14 mouse cellular contexts compared by ENCODE assay signal in genomic region chr3:121395588-121396295, GRCm38 (mm10). TPM values are rescaled to one million over a fixed set of nuclear protein-coding genes. Genes with fewer than 3 reads are reported as not detected.
A peak's percentile ranks its signal among the peaks of the same experiment; 100 is the strongest.
DNase-seq lines count a peak whose midpoint lies in the region; ATAC-seq lines count a peak whose summit lies in the region.
"Had no signal": no experiment of that assay in that cellular context is flagged by ENCODE, and none has a peak within 500 bp of the region (broad histone marks: within the 10 kb centered on the region; RNA-seq: fewer than 3 reads in every experiment).

No protein-coding gene starts in this region.

- ATAC-seq in embryonic facial prominence, embryonic 12.5 days (ENCODE audit: insufficient number of reproducible peaks, insufficient read depth, low FRiP score, low TSS enrichment), result no peak

- H3K27ac ChIP-seq in embryonic facial prominence, embryonic 12.5 days, result peak overlapping the region; percentile 56; the same call in 1 of the 2 replicates
- H3K27ac ChIP-seq in embryonic facial prominence, embryonic 10.5 days (replicated peaks), result no peak overlapping the region
- H3K27ac ChIP-seq: forebrain, embryonic 10.5 days; hindbrain, embryonic 15.5 days; midbrain, embryonic 12.5 days had no signal

- no peaks in the 10 kb centered on the region for H3K36me3 ChIP-seq in embryonic facial prominence, embryonic 12.5 days
- no peaks in the 10 kb centered on the region for H3K36me3 ChIP-seq in embryonic facial prominence, embryonic 10.5 days (replicated peaks)
- H3K36me3 ChIP-seq: forebrain, embryonic 10.5 days; hindbrain, embryonic 15.5 days; midbrain, embryonic 12.5 days had no signal

- 82% methylated on average over 16 of the region's 16 CpGs for WGBS in embryonic facial prominence, embryonic 12.5 days
- WGBS in embryonic facial prominence, embryonic 10.5 days, result 87% methylated on average over 16 of the region's 16 CpGs

- DNase-seq in embryonic facial prominence, embryonic 10.5 days (ENCODE audit: low spot score), result no peak
- peak; percentile 45 for DNase-seq in Muller cell, postnatal 12 days (ENCODE audit: inconsistent ontology term)
- DNase-seq in heart, postnatal 4 days, result peak; percentile 75
- DNase-seq in lung, postnatal 14 days, result peak; percentile 61
- no peak for DNase-seq in thymus, postnatal 25 days
- no peak for DNase-seq in left cerebral cortex, postnatal 10 days (ENCODE audit: extremely low spot score in 1 of 2, low spot score in 2 of 2)
- no peak for DNase-seq in ovary, postnatal 14 days (ENCODE audit: low spot score)
- DNase-seq: gastrocnemius, postnatal 10 days; thymus, postnatal 4 days had no signal

- H3K4me3 ChIP-seq in embryonic facial prominence, embryonic 12.5 days, result no peak overlapping the region
- no peak overlapping the region for H3K4me3 ChIP-seq in embryonic facial prominence, embryonic 10.5 days
- H3K4me3 ChIP-seq: forebrain, embryonic 10.5 days; hindbrain, embryonic 15.5 days; midbrain, embryonic 12.5 days had no signal

- peaks cover 29% of the 10 kb centered on the region for H3K4me1 ChIP-seq in embryonic facial prominence, embryonic 12.5 days
- H3K4me1 ChIP-seq in embryonic facial prominence, embryonic 10.5 days, result peaks cover 36% of the 10 kb centered on the region

- no peaks in the 10 kb centered on the region for H3K27me3 ChIP-seq in embryonic facial prominence, embryonic 12.5 days
- no peaks in the 10 kb centered on the region for H3K27me3 ChIP-seq in embryonic facial prominence, embryonic 10.5 days (replicated peaks; ENCODE audit: low read depth, poor library complexity, severe bottlenecking)
- H3K27me3 ChIP-seq: hindbrain, embryonic 15.5 days; midbrain, embryonic 12.5 days had no signal

- H3K4me2 ChIP-seq in embryonic facial prominence, embryonic 12.5 days (replicated peaks), result no peak overlapping the region
- H3K4me2 ChIP-seq: hindbrain, embryonic 15.5 days; liver, embryonic 11.5 days; midbrain, embryonic 12.5 days had no signal

- H3K9ac ChIP-seq in embryonic facial prominence, embryonic 12.5 days, result no peak overlapping the region
- H3K9ac ChIP-seq: hindbrain, embryonic 15.5 days; midbrain, embryonic 12.5 days had no signal

- intact Hi-C loops in left cerebral cortex, postnatal 10 days (cut with DNase I), result no loop called here

- no peaks in the 10 kb centered on the region for H3K9me3 ChIP-seq in embryonic facial prominence, embryonic 12.5 days
- no peaks in the 10 kb centered on the region for H3K9me3 ChIP-seq in embryonic facial prominence, embryonic 10.5 days
- H3K9me3 ChIP-seq: forebrain, embryonic 10.5 days; hindbrain, embryonic 15.5 days; midbrain, embryonic 12.5 days had no signal

RNA-seq across cellular contexts. Expression of gene Cnn3, which starts 30.6 kb away (rescaled TPM):
- polyA plus RNA-seq in embryonic facial prominence, embryonic 12.5 days (2016; fragmentation: Nextera tagmentation; extraction: Ambion mirVana), result 896 and 941 TPM in 2 replicates
- polyA plus RNA-seq in embryonic facial prominence, embryonic 10.5 days (2016; fragmentation: Nextera tagmentation; extraction: Ambion mirVana), result 864 and 874 TPM in 2 replicates
- total RNA-seq in heart, postnatal 4 days (2021), result 100 to 1,000 TPM; 162 to 167 TPM
- 10 to 100 TPM; 67.4 to 70.1 TPM for total RNA-seq in left cerebral cortex, postnatal 10 days (2021)

Comparison
In these comparisons a context has a peak if more than half of its experiments do, and no peak if none do; other contexts are left out.
1. DNase-seq: peak in Muller cell, postnatal 12 days (single experiment), heart, postnatal 4 days (single experiment) and lung, postnatal 14 days (single experiment); none in embryonic facial prominence, embryonic 10.5 days (single experiment), thymus, postnatal 25 days (single experiment), left cerebral cortex, postnatal 10 days (0 of 2) and ovary, postnatal 14 days (single experiment).